Mouse (Mus musculus): ENCODE data around the gene Ezh1. TPM values are rescaled to one million over a fixed set of nuclear protein-coding genes. Genes with fewer than 3 reads are reported as not detected.

Gene Ezh1
- polyA plus RNA-seq, 1 experiment from 2014 or later, result 18.5 TPM

DNA sequence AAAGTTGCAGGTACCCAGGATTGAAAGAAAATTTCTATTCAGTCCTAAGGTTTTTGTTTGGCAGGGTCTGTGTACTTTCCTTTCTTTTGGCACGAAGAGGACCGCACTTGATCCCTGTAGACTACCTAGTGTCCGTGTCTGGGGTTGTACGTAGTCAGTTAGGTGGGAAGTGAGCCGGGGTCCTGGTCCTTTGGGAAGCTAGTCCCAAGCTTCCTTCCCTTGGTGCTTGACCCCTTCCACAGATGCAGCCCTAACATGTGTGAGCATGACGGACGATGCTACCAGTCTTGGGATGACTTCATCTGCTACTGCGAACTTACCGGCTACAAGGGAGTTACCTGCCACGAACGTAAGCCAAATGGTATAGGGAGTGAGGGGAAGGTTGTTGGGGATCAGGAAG is 44.3 kb downstream of the Ezh1 start:
- H3K9me3 ChIP-seq (replicated peaks; ENCODE audit: control insufficient read depth, low read length), result no peaks in the 10 kb centered on the region
- peaks cover 8% of the 10 kb centered on the region; the same call in 1 of the 2 replicates for H3K27me3 ChIP-seq (ENCODE audit: control insufficient read depth, insufficient read depth, low read length)
- H3K9ac ChIP-seq (ENCODE audit: low read length), result no peak overlapping the region
- peaks cover 4% of the 10 kb centered on the region; the same call in 1 of the 2 replicates for H3K4me1 ChIP-seq (ENCODE audit: control insufficient read depth, insufficient read depth, low read length)
- H3K27ac ChIP-seq (ENCODE audit: low read length), result no peak overlapping the region
- no peak overlapping the region for H3K4me2 ChIP-seq (ENCODE audit: low read depth, low read length)
- no peak for ATAC-seq (ENCODE audit: insufficient read depth, low FRiP score)
- no peaks in the 10 kb centered on the region for H3K36me3 ChIP-seq (ENCODE audit: control insufficient read depth, insufficient read depth, low read length)
- no peak overlapping the region for H3K4me3 ChIP-seq (replicated peaks; ENCODE audit: low read length)
- 90% methylated on average over 11 of the region's 11 CpGs for WGBS

DNA sequence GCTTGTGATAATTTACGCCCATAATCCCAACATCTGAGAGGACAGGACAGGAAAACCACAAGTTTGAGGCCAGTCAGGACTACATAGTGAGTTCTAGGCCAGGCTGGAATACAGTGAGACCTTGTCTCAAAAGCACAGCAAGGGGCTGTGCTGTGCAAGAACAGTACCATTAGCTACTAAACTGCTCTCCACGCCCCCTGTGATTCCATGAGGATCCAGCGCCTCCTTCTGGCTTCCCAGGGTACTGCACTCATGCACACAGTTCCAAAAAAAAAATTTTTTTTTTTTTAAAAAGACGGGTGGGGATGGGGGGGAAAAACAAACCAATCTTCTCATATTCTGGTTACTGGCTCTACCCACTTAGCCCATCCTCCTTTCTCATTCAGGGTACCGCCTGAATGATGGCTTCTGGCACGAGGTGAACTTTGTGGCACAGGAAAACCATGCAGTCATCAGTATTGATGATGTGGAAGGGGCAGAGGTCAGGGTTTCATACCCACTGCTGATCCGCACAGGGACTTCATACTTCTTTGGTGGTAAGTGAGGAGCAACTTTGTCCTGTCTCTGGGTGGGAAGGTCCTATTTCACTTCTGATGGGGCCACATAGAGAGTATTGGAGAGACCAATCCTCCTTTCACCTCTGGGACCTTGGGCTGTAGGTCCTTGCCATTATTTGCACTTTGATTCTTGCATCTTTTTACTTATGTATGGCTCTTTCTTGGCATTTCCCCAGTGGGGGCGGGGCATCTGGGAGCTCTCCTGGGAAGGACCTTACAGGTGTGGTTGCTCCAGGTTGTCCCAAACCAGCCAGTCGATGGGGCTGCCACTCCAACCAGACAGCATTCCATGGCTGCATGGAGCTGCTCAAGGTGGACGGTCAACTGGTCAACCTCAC is 45.2 kb downstream of the Ezh1 start:
- Histone ChIP-seq H3K4me1 (ENCODE audit: control insufficient read depth, insufficient read depth, low read length) (peaks cover 12% of the 10 kb centered on the region), H3K27ac (ENCODE audit: low read length) (no peak overlapping the region), H3K4me3 (replicated peaks; ENCODE audit: low read length) (no peak overlapping the region), H3K4me2 (ENCODE audit: low read depth, low read length) (no peak overlapping the region), H3K9ac (ENCODE audit: low read length) (no peak overlapping the region), H3K9me3 (replicated peaks; ENCODE audit: control insufficient read depth, low read length) (no peaks in the 10 kb centered on the region), H3K36me3 (ENCODE audit: control insufficient read depth, insufficient read depth, low read length) (no peaks in the 10 kb centered on the region), H3K27me3 (ENCODE audit: control insufficient read depth, insufficient read depth, low read length) (peaks cover 15% of the 10 kb centered on the region)
- no peak for ATAC-seq (ENCODE audit: insufficient read depth, low FRiP score)
- 38% methylated on average over 10 of the region's 10 CpGs for WGBS

DNA sequence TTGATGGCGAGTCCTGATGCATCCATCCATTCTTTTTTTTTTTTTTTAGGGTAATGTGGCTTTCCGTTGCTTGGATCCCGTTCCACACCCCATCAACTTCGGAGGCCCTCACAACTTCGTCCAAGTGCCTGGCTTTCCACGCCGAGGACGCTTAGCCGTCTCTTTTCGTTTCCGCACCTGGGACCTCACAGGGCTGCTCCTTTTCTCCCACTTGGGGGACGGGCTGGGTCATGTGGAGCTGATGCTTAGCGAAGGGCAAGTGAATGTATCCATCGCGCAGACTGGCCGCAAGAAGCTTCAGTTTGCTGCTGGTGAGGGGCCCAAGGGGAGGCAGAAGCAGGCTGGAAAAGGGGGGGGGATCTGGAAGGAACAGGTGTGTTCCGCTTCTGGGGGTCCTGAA is 46.0 kb downstream of the Ezh1 start:
- 51% methylated on average over 17 of the region's 17 CpGs for WGBS
- peaks cover 16% of the 10 kb centered on the region for H3K27me3 ChIP-seq (ENCODE audit: control insufficient read depth, insufficient read depth, low read length)

DNA sequence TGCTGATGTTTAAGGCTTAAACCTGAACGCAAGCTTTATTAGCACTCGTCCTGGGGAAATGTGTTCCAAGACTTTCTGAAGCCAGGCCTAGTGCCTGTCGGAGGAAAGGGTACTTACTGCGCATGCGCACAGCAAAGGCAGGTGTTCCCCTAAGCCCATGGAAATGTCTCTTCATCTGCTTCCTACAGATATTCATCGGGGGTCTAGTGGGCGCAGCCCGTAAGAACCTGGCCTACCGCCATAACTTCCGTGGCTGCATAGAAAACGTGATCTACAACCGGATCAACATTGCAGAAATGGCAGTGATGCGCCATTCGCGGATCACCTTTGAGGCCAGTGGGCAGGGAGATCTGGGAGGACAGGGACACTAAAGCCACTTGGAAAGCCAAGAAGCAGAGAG is 47.0 kb downstream of the Ezh1 start:
- H3K27ac ChIP-seq (ENCODE audit: low read length), result no peak overlapping the region
- no peaks in the 10 kb centered on the region for H3K36me3 ChIP-seq (ENCODE audit: control insufficient read depth, insufficient read depth, low read length)
- no peak for ATAC-seq (ENCODE audit: insufficient read depth, low FRiP score)
- peaks cover 25% of the 10 kb centered on the region for H3K4me1 ChIP-seq (ENCODE audit: control insufficient read depth, insufficient read depth, low read length)
- H3K9ac ChIP-seq (ENCODE audit: low read length), result no peak overlapping the region
- WGBS, result 81% methylated on average over 15 of the region's 15 CpGs
- H3K27me3 ChIP-seq (ENCODE audit: control insufficient read depth, insufficient read depth, low read length), result peaks cover 20% of the 10 kb centered on the region
- H3K9me3 ChIP-seq (replicated peaks; ENCODE audit: control insufficient read depth, low read length), result no peaks in the 10 kb centered on the region
- no peak overlapping the region for H3K4me3 ChIP-seq (replicated peaks; ENCODE audit: low read length)
- no peak overlapping the region for H3K4me2 ChIP-seq (ENCODE audit: low read depth, low read length)

More for the DNA sequence above, 46.0 kb downstream of the Ezh1 start:
- Histone ChIP-seq H3K4me2 (ENCODE audit: low read depth, low read length) (no peak overlapping the region), H3K9ac (ENCODE audit: low read length) (no peak overlapping the region), H3K9me3 (replicated peaks; ENCODE audit: control insufficient read depth, low read length) (no peaks in the 10 kb centered on the region), H3K4me3 (replicated peaks; ENCODE audit: low read length) (no peak overlapping the region), H3K27ac (ENCODE audit: low read length) (no peak overlapping the region), H3K4me1 (ENCODE audit: control insufficient read depth, insufficient read depth, low read length) (peaks cover 16% of the 10 kb centered on the region), H3K36me3 (ENCODE audit: control insufficient read depth, insufficient read depth, low read length) (no peaks in the 10 kb centered on the region)
- ATAC-seq (ENCODE audit: insufficient read depth, low FRiP score), result no peak

DNA sequence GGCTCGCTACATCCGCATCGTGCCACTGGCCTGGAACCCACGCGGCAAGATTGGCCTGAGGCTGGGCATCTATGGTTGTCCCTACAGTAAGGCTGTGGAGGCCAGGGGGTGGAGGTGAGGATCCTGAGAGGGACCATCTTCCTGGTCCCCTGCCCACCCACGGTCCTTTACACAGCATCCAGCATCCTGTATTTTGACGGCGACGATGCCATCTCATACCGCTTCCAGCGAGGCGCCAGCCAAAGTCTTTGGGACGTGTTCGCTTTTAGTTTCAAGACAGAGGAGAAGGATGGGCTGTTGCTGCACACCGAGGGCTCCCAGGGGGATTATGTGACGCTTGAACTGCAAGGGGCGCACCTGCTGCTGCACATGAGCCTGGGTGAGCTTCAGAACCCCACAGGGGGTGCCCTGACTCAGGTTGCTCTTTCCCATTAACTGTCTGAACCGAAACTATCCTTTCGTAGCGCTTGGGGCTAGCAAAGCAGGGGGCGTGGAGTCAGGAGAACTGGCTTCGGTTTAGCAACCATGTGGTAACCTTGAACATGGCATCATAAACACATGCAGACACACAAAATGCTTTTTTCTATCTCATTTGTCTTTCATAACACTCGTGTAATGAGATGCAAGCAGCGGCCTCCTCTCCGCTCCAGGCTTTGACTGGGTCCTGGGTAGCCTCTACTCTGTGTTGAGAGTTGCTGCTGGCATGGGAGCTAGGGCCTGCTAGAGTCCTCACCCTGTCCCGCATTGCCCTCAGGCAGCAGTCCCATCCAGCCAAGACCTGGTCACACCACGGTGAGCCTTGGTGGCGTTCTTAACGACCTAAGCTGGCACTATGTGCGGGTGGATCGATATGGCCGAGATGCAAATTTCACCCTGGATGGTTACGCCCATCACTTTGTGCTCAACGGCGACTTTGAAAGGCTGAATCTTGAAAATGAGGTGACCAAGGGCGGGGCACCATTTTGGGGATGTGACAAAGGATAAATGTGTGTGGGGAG is 47.9 kb downstream of the Ezh1 start:
- peaks cover 34% of the 10 kb centered on the region for H3K4me1 ChIP-seq (ENCODE audit: control insufficient read depth, insufficient read depth, low read length)
- H3K27me3 ChIP-seq (ENCODE audit: control insufficient read depth, insufficient read depth, low read length), result peaks cover 20% of the 10 kb centered on the region
- no peak for ATAC-seq (ENCODE audit: insufficient read depth, low FRiP score)
- H3K27ac ChIP-seq (ENCODE audit: low read length), result no peak overlapping the region
- no peaks in the 10 kb centered on the region for H3K9me3 ChIP-seq (replicated peaks; ENCODE audit: control insufficient read depth, low read length)
- no peak overlapping the region for H3K4me3 ChIP-seq (replicated peaks; ENCODE audit: low read length)
- H3K9ac ChIP-seq (ENCODE audit: low read length), result no peak overlapping the region
- WGBS, result 62% methylated on average over 36 of the region's 36 CpGs
- H3K36me3 ChIP-seq (ENCODE audit: control insufficient read depth, insufficient read depth, low read length), result no peaks in the 10 kb centered on the region
- no peak overlapping the region for H3K4me2 ChIP-seq (ENCODE audit: low read depth, low read length)

DNA sequence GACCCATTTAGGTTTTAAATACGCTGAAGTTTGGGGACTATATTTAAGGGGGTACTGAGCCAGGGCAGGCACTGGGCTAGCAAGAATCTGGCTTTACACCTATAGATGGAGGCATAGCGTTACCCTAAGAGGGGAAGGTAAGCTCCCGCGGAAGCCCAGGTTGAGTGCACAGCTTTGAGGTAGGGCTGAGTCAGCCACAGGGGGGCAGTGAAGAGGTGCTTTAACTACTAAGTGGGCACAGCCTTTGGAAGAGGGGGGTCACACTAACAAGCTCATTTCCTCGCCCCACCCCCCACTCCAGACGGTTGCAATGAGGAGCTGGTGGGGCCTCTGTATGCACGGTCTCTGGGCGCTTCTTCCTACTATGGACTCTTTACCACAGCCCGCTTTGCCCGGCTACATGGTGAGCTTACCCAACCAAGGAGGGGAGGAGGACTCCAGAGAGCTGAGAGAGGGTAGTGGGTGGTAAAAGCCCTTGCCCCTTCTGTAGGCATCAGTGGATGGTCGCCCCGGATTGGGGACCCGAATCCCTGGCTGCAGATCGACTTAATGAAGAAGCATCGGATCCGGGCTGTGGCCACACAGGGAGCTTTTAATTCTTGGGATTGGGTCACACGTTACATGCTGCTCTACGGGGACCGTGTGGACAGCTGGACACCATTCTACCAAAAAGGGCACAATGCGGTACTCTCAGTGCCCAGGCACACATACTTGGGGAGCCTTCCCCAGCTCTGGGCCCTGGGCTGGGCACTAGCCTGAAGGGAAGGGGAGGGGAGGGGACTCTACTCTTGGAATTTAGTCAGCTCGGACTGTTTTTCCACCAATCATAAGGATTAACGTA is 49.1 kb downstream of the Ezh1 start:
- peak overlapping the region; percentile 70 for H3K4me2 ChIP-seq (ENCODE audit: low read depth, low read length)
- 36% methylated on average over 22 of the region's 22 CpGs for WGBS
- peak overlapping the region; percentile 65; the same call in 1 of the 2 replicates for H3K9ac ChIP-seq (ENCODE audit: low read length)
- peaks cover 20% of the 10 kb centered on the region for H3K27me3 ChIP-seq (ENCODE audit: control insufficient read depth, insufficient read depth, low read length)
- no peak for ATAC-seq (ENCODE audit: insufficient read depth, low FRiP score)
- H3K36me3 ChIP-seq (ENCODE audit: control insufficient read depth, insufficient read depth, low read length), result no peaks in the 10 kb centered on the region
- peak overlapping the region; percentile 42 for H3K4me3 ChIP-seq (replicated peaks; ENCODE audit: low read length)
- H3K27ac ChIP-seq (ENCODE audit: low read length), result no peak overlapping the region
- no peaks in the 10 kb centered on the region for H3K9me3 ChIP-seq (replicated peaks; ENCODE audit: control insufficient read depth, low read length)
- peaks cover 44% of the 10 kb centered on the region for H3K4me1 ChIP-seq (ENCODE audit: control insufficient read depth, insufficient read depth, low read length)

DNA sequence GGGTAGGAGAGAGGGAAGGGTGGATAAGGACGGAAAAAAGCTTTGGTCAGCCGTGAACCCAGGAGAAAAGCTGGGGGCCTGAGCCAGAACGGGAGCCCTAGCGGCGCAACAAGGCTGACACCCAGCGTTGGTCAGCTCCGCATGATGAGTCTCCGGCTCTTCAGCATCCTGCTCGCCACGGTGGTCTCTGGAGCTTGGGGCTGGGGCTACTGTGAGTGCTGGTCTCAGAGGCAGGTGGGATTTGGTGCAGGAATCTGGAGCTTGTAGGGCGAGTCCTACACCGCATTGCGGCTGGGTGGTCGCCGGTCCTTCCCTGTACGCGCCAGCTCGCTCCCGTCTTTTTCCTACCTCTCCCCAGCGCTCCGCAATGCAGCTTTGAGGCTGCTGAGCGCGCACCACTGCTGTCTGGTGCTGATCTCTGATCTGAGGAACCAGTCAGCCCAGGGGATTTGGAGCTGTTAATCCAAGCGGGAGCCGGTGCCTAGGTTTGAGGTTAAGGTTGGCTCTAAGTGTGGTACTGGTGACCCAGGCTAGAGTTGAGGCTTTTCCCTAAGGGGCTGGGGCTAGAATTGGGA is 50.1 kb downstream of the Ezh1 start:
- Histone ChIP-seq H3K4me3 (replicated peaks; ENCODE audit: low read length) (peak overlapping the region; percentile 42), H3K4me2 (ENCODE audit: low read depth, low read length) (peak overlapping the region; percentile 70), H3K9me3 (replicated peaks; ENCODE audit: control insufficient read depth, low read length) (no peaks in the 10 kb centered on the region), H3K27me3 (ENCODE audit: control insufficient read depth, insufficient read depth, low read length) (peaks cover 20% of the 10 kb centered on the region), H3K36me3 (ENCODE audit: control insufficient read depth, insufficient read depth, low read length) (no peaks in the 10 kb centered on the region), H3K27ac (ENCODE audit: low read length) (peak overlapping the region; percentile 27; the same call in 1 of the 2 replicates), H3K4me1 (ENCODE audit: control insufficient read depth, insufficient read depth, low read length) (peaks cover 47% of the 10 kb centered on the region), H3K9ac (ENCODE audit: low read length) (peak overlapping the region; percentile 65)
- WGBS, result 1% methylated on average over 25 of the region's 25 CpGs
- no peak for ATAC-seq (ENCODE audit: insufficient read depth, low FRiP score)

DNA sequence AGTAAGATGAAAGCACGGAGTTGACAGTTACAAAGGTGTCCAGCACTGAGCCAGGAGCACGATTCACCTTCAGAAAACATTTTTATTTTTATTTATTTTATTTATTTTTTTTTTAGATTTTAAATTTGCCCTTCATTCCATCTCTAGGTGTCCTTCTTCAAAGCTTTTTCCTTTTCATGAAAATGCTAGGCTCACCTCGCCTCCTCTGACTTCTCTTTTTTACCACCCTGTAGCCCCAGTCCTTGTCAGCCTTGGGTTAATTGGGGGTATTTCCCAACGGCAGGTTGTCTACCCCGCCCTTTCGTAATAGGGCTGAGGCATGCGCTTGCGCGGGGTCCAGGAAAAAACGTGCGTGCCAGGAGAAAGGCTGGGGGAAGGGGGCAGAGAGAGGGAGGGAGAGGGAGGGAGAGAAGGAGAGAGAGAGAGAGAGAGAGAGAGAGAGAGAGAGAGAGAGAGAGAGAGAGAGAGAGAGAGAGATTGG is 50.6 kb downstream of the Ezh1 start:
- ATAC-seq (ENCODE audit: insufficient read depth, low FRiP score), result no peak
- 11% methylated on average over 11 of the region's 11 CpGs for WGBS
- H3K4me2 ChIP-seq (ENCODE audit: low read depth, low read length), result peak overlapping the region; percentile 92
- H3K4me3 ChIP-seq (replicated peaks; ENCODE audit: low read length), result peak overlapping the region; percentile 42
- no peaks in the 10 kb centered on the region for H3K36me3 ChIP-seq (ENCODE audit: control insufficient read depth, insufficient read depth, low read length)
- H3K27me3 ChIP-seq (ENCODE audit: control insufficient read depth, insufficient read depth, low read length), result peaks cover 20% of the 10 kb centered on the region
- H3K9me3 ChIP-seq (replicated peaks; ENCODE audit: control insufficient read depth, low read length), result no peaks in the 10 kb centered on the region
- H3K27ac ChIP-seq (ENCODE audit: low read length), result no peak overlapping the region
- H3K4me1 ChIP-seq (ENCODE audit: control insufficient read depth, insufficient read depth, low read length), result peaks cover 47% of the 10 kb centered on the region
- H3K9ac ChIP-seq (ENCODE audit: low read length), result peak overlapping the region; percentile 65

Measured in stomach, embryonic 16.5 days (tissue).